Mouse (Mus musculus): ENCODE measurements around the gene Relt. TPM values are rescaled to one million over a fixed set of nuclear protein-coding genes. Genes with fewer than 3 reads are reported as not detected.

The Relt gene
- polyA plus RNA-seq, 1 experiment from 2014 or later = 2.7 TPM

Small RNAs within 50 kb of the gene (microRNA-seq; reads per million reads assigned to microRNA genes)
- 165 reads per million, percentile 43 among the genes with 10 or more reads in this experiment for gene Mir3102 (ENCODE audit: insufficient number of aligned reads)

Other genes with a start within 250 kb of the Relt start
- 4.1 and 4.5 TPM in 2 replicates for gene Plekhb1, start 201.0 kb downstream of the Relt start, polyA plus RNA-seq (2014; fragmentation: Nextera tagmentation; extraction: Ambion mirVana)
- gene Fam168a, start 156.8 kb downstream of the Relt start, polyA plus RNA-seq (2014; fragmentation: Nextera tagmentation; extraction: Ambion mirVana) = 52.9 and 53.6 TPM in 2 replicates
- 7.8 and 10.1 TPM in 2 replicates for gene Arhgef17, start 68.7 kb upstream of the Relt start, polyA plus RNA-seq (2014; fragmentation: Nextera tagmentation; extraction: Ambion mirVana)
- gene P2ry6, start 111.2 kb upstream of the Relt start, polyA plus RNA-seq (2014; fragmentation: Nextera tagmentation; extraction: Ambion mirVana) = 1.9 and 3.3 TPM in 2 replicates
- gene P2ry2, start 149.4 kb upstream of the Relt start, polyA plus RNA-seq (2014; fragmentation: Nextera tagmentation; extraction: Ambion mirVana) = 0.23 and 0.29 TPM in 2 replicates
- 31.0 and 33.2 TPM in 2 replicates for gene Fchsd2, start 229.4 kb upstream of the Relt start, polyA plus RNA-seq (2014; fragmentation: Nextera tagmentation; extraction: Ambion mirVana)